Mouse (Mus musculus) forebrain, embryonic 13.5 days (tissue): ENCODE results near the gene Hsd17b6. TPM values are rescaled to one million over a fixed set of nuclear protein-coding genes. Genes with fewer than 3 reads are reported as not detected.

Experiments used
- ATAC-seq: fragments of 200-750 bp; cut with Nextera tagmentation; 2 replicates; pipeline ENCODE4 v1.8.0; 2017
- H3K27ac ChIP-seq: fragments of 300-500 bp; sonication (generic); 2 replicates; pipeline ENCODE4 v1.5.1; 2015; ENCODE audit warnings: inconsistent platforms, mild to moderate bottlenecking, moderate library complexity
- H3K27me3 ChIP-seq: fragments of 300-500 bp; sonication (generic); 2 replicates; pipeline ENCODE4 v1.6.1; 2015; ENCODE audit warnings: mild to moderate bottlenecking, inconsistent platforms
- H3K36me3 ChIP-seq: fragments of 300-500 bp; sonication (generic); 2 replicates; pipeline ENCODE4 v1.6.1; 2015; ENCODE audit warnings: mild to moderate bottlenecking, inconsistent platforms; ENCODE audit not compliant: poor library complexity, severe bottlenecking
- H3K4me1 ChIP-seq: fragments of 300-500 bp; sonication (generic); 2 replicates; pipeline ENCODE4 v1.6.1; 2015; ENCODE audit warnings: inconsistent platforms
- H3K4me2 ChIP-seq: fragments of 300-500 bp; sonication (generic); 2 replicates; pipeline ENCODE4 v1.6.1; 2015; ENCODE audit warnings: inconsistent platforms, mild to moderate bottlenecking, moderate library complexity
- H3K4me3 ChIP-seq: fragments of 300-500 bp; sonication (generic); 2 replicates; pipeline ENCODE4 v1.5.1; 2015; ENCODE audit warnings: mild to moderate bottlenecking, inconsistent platforms
- H3K9ac ChIP-seq: fragments of 300-500 bp; sonication (generic); 2 replicates; pipeline ENCODE4 v1.6.1; 2015; ENCODE audit warnings: mild to moderate bottlenecking, inconsistent platforms
- H3K9me3 ChIP-seq: fragments of 300-500 bp; sonication (generic); replicated peaks from 2 replicates; pipeline ENCODE4 v1.6.1; 2016; ENCODE audit warnings: inconsistent platforms
- WGBS: fragments of 180-500 bp; shearing (Covaris S2); methylation state at CpG from one replicate; pipeline ENCODE4 v1.1.7; 2015; 5-methylcytosine and 5-hydroxymethylcytosine counted together
- polyA plus RNA-seq: library from polyadenylated mRNA; unstranded; fragments of >200 nt; fragmentation: Nextera tagmentation; extraction: Ambion mirVana; gene quantifications from 2 replicates; pipeline ENCODE4 v1.2.1, GENCODE M21; 2015

Hsd17b6 gene
- polyA plus RNA-seq, 1 experiment from 2014 or later: not detected

GRCm38 (mm10) chr10:127956168-127956816 is 51.1 kb downstream of the Hsd17b6 start:
- Histone ChIP-seq H3K36me3 (no peaks in the 10 kb centered on the region), H3K4me3 (no peak overlapping the region), H3K4me1 (no peaks in the 10 kb centered on the region), H3K27ac (no peak overlapping the region), H3K27me3 (no peaks in the 10 kb centered on the region), H3K9ac (no peak overlapping the region), H3K9me3 (no peaks in the 10 kb centered on the region), H3K4me2 (no peak overlapping the region)
- WGBS: 59% methylated on average over 16 of the region's 16 CpGs
- ATAC-seq: peak; percentile 50; the same call in 1 of the 2 replicates

- H3K4me2 ChIP-seq: no peak overlapping the region
- no peaks in the 10 kb centered on the region for H3K36me3 ChIP-seq
- 81% methylated on average over 4 of the region's 4 CpGs for WGBS
- no peak overlapping the region for H3K9ac ChIP-seq
- H3K27ac ChIP-seq: no peak overlapping the region
- ATAC-seq: no peak
- H3K4me3 ChIP-seq: no peak overlapping the region
- H3K27me3 ChIP-seq: no peaks in the 10 kb centered on the region
- H3K4me1 ChIP-seq: no peaks in the 10 kb centered on the region
- no peaks in the 10 kb centered on the region for H3K9me3 ChIP-seq
These were observed 52.4 kb downstream of the Hsd17b6 start for GRCm38 (mm10) chr10:127955034-127955433.

GRCm38 (mm10) chr10:127951821-127952220 is 55.6 kb downstream of the Hsd17b6 start:
- Histone ChIP-seq H3K9me3 (no peaks in the 10 kb centered on the region), H3K27me3 (no peaks in the 10 kb centered on the region), H3K27ac (no peak overlapping the region), H3K36me3 (no peaks in the 10 kb centered on the region), H3K9ac (no peak overlapping the region), H3K4me2 (no peak overlapping the region), H3K4me3 (no peak overlapping the region), H3K4me1 (no peaks in the 10 kb centered on the region)
- 79% methylated on average over 4 of the region's 4 CpGs for WGBS
- ATAC-seq: no peak

DNA sequence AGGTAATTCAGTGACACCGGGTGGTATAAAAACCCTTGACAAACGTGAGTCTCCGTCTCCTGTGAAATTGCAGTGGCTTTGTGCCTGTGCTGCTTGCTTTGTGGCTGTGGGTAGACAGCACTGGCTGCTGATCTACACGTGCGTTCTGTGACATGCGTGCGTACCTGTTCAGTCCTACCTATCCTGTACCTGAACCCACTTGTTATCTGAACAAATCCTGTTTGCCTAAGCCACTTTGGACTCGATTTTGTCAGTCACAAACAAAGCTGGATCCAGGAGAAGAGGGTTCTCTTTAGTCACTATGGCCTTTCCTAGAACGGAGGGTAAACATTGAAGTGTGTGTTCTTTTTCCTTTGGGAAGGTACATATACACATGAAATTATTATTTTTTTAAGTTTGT is 56.0 kb downstream of the Hsd17b6 start:
- Histone ChIP-seq H3K4me2 (no peak overlapping the region), H3K4me1 (no peaks in the 10 kb centered on the region), H3K9ac (no peak overlapping the region), H3K36me3 (no peaks in the 10 kb centered on the region), H3K27me3 (no peaks in the 10 kb centered on the region), H3K4me3 (no peak overlapping the region), H3K9me3 (no peaks in the 10 kb centered on the region), H3K27ac (no peak overlapping the region)
- 89% methylated on average over 9 of the region's 9 CpGs for WGBS
- ATAC-seq: no peak

DNA sequence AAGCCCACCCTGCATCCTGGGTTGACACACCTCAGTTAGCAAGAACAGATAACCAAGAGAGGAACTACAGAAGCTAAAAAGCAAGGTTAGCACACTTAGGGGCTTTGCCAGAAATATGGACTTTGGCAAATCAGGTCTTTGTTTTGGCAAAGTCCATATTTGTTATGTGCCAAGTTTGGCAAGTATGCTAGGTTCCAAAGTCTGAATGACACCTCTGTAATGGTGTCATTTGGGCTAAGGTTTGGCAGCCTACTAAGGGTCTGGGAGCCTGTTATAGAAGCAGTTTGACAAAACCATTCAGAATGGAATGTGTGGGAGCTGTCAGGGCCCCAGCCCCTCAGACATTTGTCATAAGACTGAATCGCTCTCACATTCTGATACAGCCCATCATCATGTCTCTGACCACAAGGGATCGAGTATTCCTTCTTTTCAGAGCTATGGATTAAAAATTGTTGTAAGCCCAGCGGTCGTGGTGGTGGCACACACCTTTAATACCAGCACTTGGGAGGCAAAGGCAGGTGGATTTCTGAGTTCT is 57.7 kb downstream of the Hsd17b6 start:
- H3K9me3 ChIP-seq: no peaks in the 10 kb centered on the region
- H3K27me3 ChIP-seq: no peaks in the 10 kb centered on the region
- H3K4me1 ChIP-seq: no peaks in the 10 kb centered on the region
- 84% methylated on average over 4 of the region's 4 CpGs for WGBS
- H3K4me3 ChIP-seq: no peak overlapping the region
- no peak overlapping the region for H3K4me2 ChIP-seq
- ATAC-seq: no peak
- no peak overlapping the region for H3K9ac ChIP-seq
- H3K27ac ChIP-seq: no peak overlapping the region
- H3K36me3 ChIP-seq: no peaks in the 10 kb centered on the region

- no peaks in the 10 kb centered on the region for H3K27me3 ChIP-seq
- H3K4me3 ChIP-seq: no peak overlapping the region
- 30% methylated on average over 5 of the region's 5 CpGs for WGBS
- no peak overlapping the region for H3K4me2 ChIP-seq
- H3K36me3 ChIP-seq: no peaks in the 10 kb centered on the region
- no peak overlapping the region for H3K27ac ChIP-seq
- no peak overlapping the region for H3K9ac ChIP-seq
- no peaks in the 10 kb centered on the region for H3K9me3 ChIP-seq
- H3K4me1 ChIP-seq: no peaks in the 10 kb centered on the region
- ATAC-seq: peak; percentile 59; the same call in 1 of the 2 replicates
These were observed 61.9 kb downstream of the Hsd17b6 start for GRCm38 (mm10) chr10:127945432-127946064.

Other genes starting within 250 kb of the Hsd17b6 start
- not detected in 2 replicates for gene Rdh1, start 247.9 kb downstream of the Hsd17b6 start, polyA plus RNA-seq
- not detected in 2 replicates for gene Rdh16f1, start 247.8 kb downstream of the Hsd17b6 start, polyA plus RNA-seq
- 0.13 and 0.17 TPM in 2 replicates for gene Rdh9, start 231.2 kb downstream of the Hsd17b6 start, polyA plus RNA-seq
- gene Rdh16, start 206.5 kb downstream of the Hsd17b6 start, polyA plus RNA-seq: 0.05 TPM in 1 of 2 replicates, not detected in the other
- not detected in 2 replicates for gene Rdh19, start 157.7 kb downstream of the Hsd17b6 start, polyA plus RNA-seq
- gene Rdh16f2, start 141.1 kb downstream of the Hsd17b6 start, polyA plus RNA-seq: not detected in 2 replicates
- gene Rdh7, start 118.8 kb downstream of the Hsd17b6 start, polyA plus RNA-seq: not detected in 2 replicates
- gene Sdr9c7, start 109.1 kb downstream of the Hsd17b6 start, polyA plus RNA-seq: not detected in 2 replicates
- gene Prim1, start 7.6 kb upstream of the Hsd17b6 start, polyA plus RNA-seq: 97.9 and 98.0 TPM in 2 replicates
- gene Naca, start 28.0 kb upstream of the Hsd17b6 start, polyA plus RNA-seq: 715 and 810 TPM in 2 replicates
- 562 and 583 TPM in 2 replicates for gene Ptges3, start 51.3 kb upstream of the Hsd17b6 start, polyA plus RNA-seq
- gene Atp5b, start 75.7 kb upstream of the Hsd17b6 start, polyA plus RNA-seq: 2,170 and 2,214 TPM in 2 replicates
- 11.6 and 12.6 TPM in 2 replicates for gene Baz2a, start 84.0 kb upstream of the Hsd17b6 start, polyA plus RNA-seq
- gene Rbms2, start 172.7 kb upstream of the Hsd17b6 start, polyA plus RNA-seq: 12.6 and 12.9 TPM in 2 replicates
- gene Gls2, start 186.8 kb upstream of the Hsd17b6 start, polyA plus RNA-seq: 0.48 and 1.3 TPM in 2 replicates
- gene Spryd4, start 204.2 kb upstream of the Hsd17b6 start, polyA plus RNA-seq: 17.9 and 19.1 TPM in 2 replicates
- gene Mip, start 218.2 kb upstream of the Hsd17b6 start, polyA plus RNA-seq: 0.13 and 0.21 TPM in 2 replicates
- 52.9 and 62.1 TPM in 2 replicates for gene Timeless, start 224.5 kb upstream of the Hsd17b6 start, polyA plus RNA-seq
- 0.27 and 0.33 TPM in 2 replicates for gene Apon, start 246.5 kb upstream of the Hsd17b6 start, polyA plus RNA-seq